Mouse (Mus musculus) lung, embryonic 16.5 days (tissue): ENCODE results near the gene Sim2. TPM values are rescaled to one million over a fixed set of nuclear protein-coding genes. Genes with fewer than 3 reads are reported as not detected.

ENCODE experiments used
- ATAC-seq: fragments of 200-750 bp; cut with Nextera tagmentation; 2 replicates; pipeline ENCODE4 v1.8.0; 2017; ENCODE audit warnings: low read depth, mild to moderate bottlenecking, moderate library complexity
- H3K27ac ChIP-seq: fragments of 300-500 bp; sonication (generic); 2 replicates; pipeline ENCODE4 v1.5.1; 2014; ENCODE audit warnings: mild to moderate bottlenecking, control low read depth, low read length
- H3K27me3 ChIP-seq: fragments of 300-500 bp; sonication (generic); 2 replicates; pipeline ENCODE4 v1.6.1; 2014; ENCODE audit warnings: low read depth, low read length, mixed read lengths; ENCODE audit not compliant: control insufficient read depth, insufficient read depth
- H3K36me3 ChIP-seq: fragments of 300-500 bp; sonication (generic); 2 replicates; pipeline ENCODE4 v1.6.1; 2014; ENCODE audit warnings: low read length; ENCODE audit not compliant: control insufficient read depth, insufficient read depth
- H3K4me1 ChIP-seq: fragments of 300-500 bp; sonication (generic); replicated peaks from 2 replicates; pipeline ENCODE4 v1.6.1; 2014; ENCODE audit warnings: low read length, mixed read lengths; ENCODE audit not compliant: control insufficient read depth, insufficient read depth
- H3K4me2 ChIP-seq: fragments of 300-500 bp; sonication (generic); 2 replicates; pipeline ENCODE4 v1.6.1; 2014; ENCODE audit warnings: low read depth, low read length, control low read depth
- H3K4me3 ChIP-seq: fragments of 300-500 bp; sonication (generic); 2 replicates; pipeline ENCODE4 v1.5.1; 2014; ENCODE audit warnings: mild to moderate bottlenecking, low read length, control low read depth
- H3K9ac ChIP-seq: fragments of 300-500 bp; sonication (generic); 2 replicates; pipeline ENCODE4 v1.6.1; 2014; ENCODE audit warnings: low read length, control low read depth
- H3K9me3 ChIP-seq: fragments of 300-500 bp; sonication (generic); 2 replicates; pipeline ENCODE4 v1.6.1; 2016; ENCODE audit warnings: low read length; ENCODE audit not compliant: control insufficient read depth
- WGBS: fragments of 180-500 bp; shearing (Covaris S2); extraction: QIAGEN DNeasy Blood & Tissue Kit; methylation state at CpG from one replicate; pipeline ENCODE4 v1.1.7; 2014; 5-methylcytosine and 5-hydroxymethylcytosine counted together
- polyA plus RNA-seq: library from polyadenylated mRNA; unstranded; fragments of >200 nt; fragmentation: Nextera tagmentation; extraction: Ambion mirVana; gene quantifications from 2 replicates; pipeline ENCODE4 v1.2.1, GENCODE M21; 2015

The Sim2 gene
- polyA plus RNA-seq, 1 experiment from 2014 or later: 0.13 TPM

DNA sequence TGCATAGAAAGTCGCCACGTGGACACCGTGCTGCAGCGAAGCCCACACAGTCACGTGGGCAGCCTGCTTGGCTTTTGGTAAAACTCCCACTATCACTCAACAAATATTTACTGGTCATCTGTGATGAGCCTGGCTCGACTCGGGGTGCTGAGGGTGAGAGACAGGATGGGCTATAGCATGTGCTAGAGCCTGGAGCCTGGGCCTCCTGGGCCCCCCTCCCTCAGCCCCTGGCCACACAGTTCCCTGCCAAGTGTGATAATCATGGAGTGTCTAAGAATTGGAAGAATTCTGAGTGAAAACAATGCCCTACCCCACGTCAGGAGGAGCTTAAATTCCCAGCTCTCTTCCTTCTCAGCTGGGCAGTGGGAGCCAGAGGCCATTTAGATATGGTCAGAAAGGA is 13.3 kb upstream of the Sim2 start:
- no peak overlapping the region for H3K4me2 ChIP-seq
- H3K36me3 ChIP-seq: no peaks in the 10 kb centered on the region
- H3K4me3 ChIP-seq: no peak overlapping the region
- ATAC-seq: no peak
- peaks cover 4% of the 10 kb centered on the region for H3K27me3 ChIP-seq
- no peaks in the 10 kb centered on the region for H3K4me1 ChIP-seq
- H3K9ac ChIP-seq: no peak overlapping the region
- H3K27ac ChIP-seq: no peak overlapping the region
- H3K9me3 ChIP-seq: peaks cover 5% of the 10 kb centered on the region; the same call in 1 of the 2 replicates
- WGBS: 46% methylated on average over 8 of the region's 8 CpGs

- no peak overlapping the region for H3K4me2 ChIP-seq
- peak; percentile 62; the same call in 1 of the 2 replicates for ATAC-seq
- no peak overlapping the region for H3K27ac ChIP-seq
- no peaks in the 10 kb centered on the region for H3K36me3 ChIP-seq
- no peaks in the 10 kb centered on the region for H3K4me1 ChIP-seq
- no peaks in the 10 kb centered on the region for H3K9me3 ChIP-seq
- H3K4me3 ChIP-seq: no peak overlapping the region
- WGBS: 33% methylated on average over 19 of the region's 19 CpGs
- H3K27me3 ChIP-seq: peaks cover 38% of the 10 kb centered on the region
- H3K9ac ChIP-seq: no peak overlapping the region
These were observed 9.2 kb upstream of the Sim2 start for GRCm38 (mm10) chr16:94075362-94076027.

DNA sequence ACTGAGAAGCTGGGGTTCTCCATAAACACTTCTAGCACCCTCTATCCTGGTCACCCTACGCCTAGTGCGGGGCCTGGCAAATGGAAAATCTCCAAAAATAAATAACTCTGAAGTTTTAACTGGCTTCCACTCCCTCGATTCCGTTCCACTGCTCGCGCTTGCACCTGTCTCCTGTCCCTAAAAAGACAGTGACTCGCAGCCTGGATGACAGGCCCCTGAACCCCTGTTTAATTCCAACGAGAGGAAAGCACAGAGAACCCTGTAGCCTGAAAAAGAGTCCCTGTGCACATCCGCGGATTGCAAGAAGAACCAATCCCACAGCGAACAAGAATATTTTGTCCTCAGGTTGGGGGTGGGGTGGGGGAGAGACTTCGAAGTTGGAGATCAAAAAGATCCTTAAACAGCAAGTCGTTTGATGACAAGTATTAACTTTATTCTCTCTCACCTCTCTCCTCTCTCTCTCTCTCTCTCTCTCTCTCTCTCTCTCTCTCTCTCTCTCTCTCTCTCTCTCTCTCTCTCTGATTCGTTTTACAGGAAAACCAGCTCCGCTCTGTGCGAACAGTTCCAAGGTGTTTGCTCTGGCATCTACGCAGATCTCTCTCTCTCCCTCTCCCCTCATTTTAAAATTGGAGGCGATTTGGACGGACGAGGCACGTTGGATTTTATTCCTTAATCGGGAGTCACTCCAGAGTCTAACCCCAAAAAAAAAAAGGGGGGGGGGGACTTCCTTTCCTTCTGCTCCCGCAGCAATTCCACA is 6.2 kb upstream of the Sim2 start:
- H3K4me1 ChIP-seq: no peaks in the 10 kb centered on the region
- H3K36me3 ChIP-seq: no peaks in the 10 kb centered on the region
- H3K4me3 ChIP-seq: no peak overlapping the region
- H3K4me2 ChIP-seq: no peak overlapping the region
- no peak overlapping the region for H3K9ac ChIP-seq
- H3K27me3 ChIP-seq: peaks cover 68% of the 10 kb centered on the region
- H3K27ac ChIP-seq: no peak overlapping the region
- no peak for ATAC-seq
- WGBS: 4% methylated on average over 23 of the region's 23 CpGs
- H3K9me3 ChIP-seq: no peaks in the 10 kb centered on the region

GRCm38 (mm10) chr16:94079075-94079855 is 5.5 kb upstream of the Sim2 start:
- H3K36me3 ChIP-seq: no peaks in the 10 kb centered on the region
- H3K27ac ChIP-seq: no peak overlapping the region
- no peak overlapping the region for H3K4me3 ChIP-seq
- no peak for ATAC-seq
- peaks cover 75% of the 10 kb centered on the region for H3K27me3 ChIP-seq
- H3K9ac ChIP-seq: no peak overlapping the region
- 0 out of 2 replicates have a peak, but pooled peaks cover under 1% of the 10 kb centered on the region for H3K4me1 ChIP-seq
- no peak overlapping the region for H3K4me2 ChIP-seq
- no peaks in the 10 kb centered on the region for H3K9me3 ChIP-seq
- 2% methylated on average over 47 of the region's 47 CpGs for WGBS

DNA sequence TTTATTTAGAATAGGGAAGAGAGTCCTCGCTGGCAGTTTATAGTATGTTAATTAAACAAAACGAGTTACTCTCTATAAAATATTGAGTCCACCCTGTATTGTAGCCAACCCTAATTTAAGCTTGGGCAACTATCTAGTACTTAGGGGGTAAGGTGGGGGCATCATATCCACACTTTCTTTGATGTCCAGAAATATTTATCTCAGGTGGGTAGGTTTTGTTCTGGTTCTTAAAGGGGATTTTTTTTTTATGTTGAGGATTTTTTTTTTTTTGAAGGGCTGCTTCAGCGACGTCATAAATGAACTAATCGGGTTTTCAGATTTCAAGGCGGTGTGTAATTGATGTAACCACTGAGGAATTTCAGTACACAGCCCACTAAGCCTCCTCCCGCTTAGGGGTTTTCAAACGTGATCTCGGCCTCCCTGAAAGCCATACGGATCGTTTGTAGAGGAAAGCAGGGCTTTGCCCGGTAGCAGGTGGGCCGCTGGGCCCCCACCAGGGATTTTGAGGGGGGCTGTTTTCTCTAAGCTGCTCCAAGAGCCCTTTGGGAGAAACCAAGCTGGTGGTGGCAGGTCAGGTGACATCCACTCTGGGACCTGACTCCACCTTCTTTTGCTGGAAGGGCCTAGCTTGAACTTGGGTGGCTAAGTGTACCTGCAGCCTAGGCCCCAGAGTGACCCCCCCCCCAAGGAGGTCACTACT is 4.7 kb upstream of the Sim2 start:
- no peaks in the 10 kb centered on the region for H3K9me3 ChIP-seq
- H3K27ac ChIP-seq: no peak overlapping the region
- H3K9ac ChIP-seq: no peak overlapping the region
- peaks cover 83% of the 10 kb centered on the region for H3K27me3 ChIP-seq
- 1% methylated on average over 13 of the region's 13 CpGs for WGBS
- no peak overlapping the region for H3K4me3 ChIP-seq
- H3K36me3 ChIP-seq: no peaks in the 10 kb centered on the region
- no peak overlapping the region for H3K4me2 ChIP-seq
- H3K4me1 ChIP-seq: peaks cover 7% of the 10 kb centered on the region
- no peak for ATAC-seq

GRCm38 (mm10) chr16:94081596-94081995 is 3.1 kb upstream of the Sim2 start:
- WGBS: 21% methylated on average over 5 of the region's 5 CpGs

GRCm38 (mm10) chr16:94081996-94082708 is 2.6 kb upstream of the Sim2 start:
- H3K27ac ChIP-seq: no peak overlapping the region
- H3K27me3 ChIP-seq: peaks cover 91% of the 10 kb centered on the region
- H3K4me3 ChIP-seq: no peak overlapping the region
- no peaks in the 10 kb centered on the region for H3K9me3 ChIP-seq
- no peaks in the 10 kb centered on the region for H3K36me3 ChIP-seq
- H3K4me2 ChIP-seq: no peak overlapping the region
- H3K9ac ChIP-seq: no peak overlapping the region
- H3K4me1 ChIP-seq: peaks cover 17% of the 10 kb centered on the region
- ATAC-seq: no peak
- 10% methylated on average over 8 of the region's 8 CpGs for WGBS

More at GRCm38 (mm10) chr16:94081596-94081995, 3.1 kb upstream of the Sim2 start:
- peaks cover 16% of the 10 kb centered on the region for H3K4me1 ChIP-seq
- H3K4me2 ChIP-seq: no peak overlapping the region
- no peak for ATAC-seq
- no peak overlapping the region for H3K27ac ChIP-seq
- peaks cover 90% of the 10 kb centered on the region for H3K27me3 ChIP-seq
- no peak overlapping the region for H3K9ac ChIP-seq
- H3K4me3 ChIP-seq: no peak overlapping the region
- H3K9me3 ChIP-seq: no peaks in the 10 kb centered on the region
- no peaks in the 10 kb centered on the region for H3K36me3 ChIP-seq

DNA sequence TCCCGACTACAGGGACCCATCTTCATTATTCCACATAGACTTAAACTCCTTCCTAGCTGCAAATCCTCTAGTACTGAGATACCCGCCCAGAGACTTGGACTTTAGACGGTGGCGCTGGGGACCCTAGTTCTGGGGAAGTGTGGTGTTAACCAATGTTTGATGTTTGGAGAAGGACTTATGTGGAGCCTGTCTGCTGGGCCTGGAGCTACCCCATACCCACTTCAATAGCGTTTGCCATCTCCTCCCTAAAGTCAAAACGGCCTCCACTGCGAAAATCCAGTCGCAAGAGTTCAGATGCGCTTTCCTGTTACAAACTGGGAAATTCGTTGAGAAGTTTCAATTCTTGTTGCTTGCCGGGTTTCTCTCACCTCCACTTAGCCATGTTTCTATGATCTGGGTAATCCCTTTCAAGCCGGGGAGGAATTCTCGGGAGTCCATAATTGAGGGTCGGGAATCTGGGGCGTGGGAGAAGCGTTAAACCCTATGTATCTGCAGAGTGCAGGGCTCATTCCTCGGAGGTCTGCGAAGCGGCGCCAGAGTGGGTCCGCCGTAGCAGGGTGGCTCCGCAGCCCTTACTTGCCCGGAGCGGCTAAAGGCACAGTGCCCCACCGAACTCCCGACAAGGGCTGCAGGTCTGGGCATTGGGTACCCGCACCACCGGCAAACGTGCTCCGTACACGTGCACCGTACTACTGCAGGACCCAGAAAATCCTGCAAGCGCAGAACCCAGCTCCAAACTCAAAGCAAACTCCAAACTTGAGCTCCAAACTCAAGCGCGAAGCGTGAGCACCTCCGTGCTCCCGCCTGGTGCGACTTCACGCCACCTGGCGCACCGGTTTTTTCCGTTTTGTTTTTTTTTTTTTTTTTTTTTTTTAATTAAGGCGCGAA is 1.5 kb upstream of the Sim2 start:
- Histone ChIP-seq H3K36me3 (no peaks in the 10 kb centered on the region), H3K4me2 (no peak overlapping the region), H3K9ac (no peak overlapping the region), H3K4me3 (no peak overlapping the region), H3K27me3 (peaks cover 91% of the 10 kb centered on the region), H3K27ac (no peak overlapping the region), H3K9me3 (no peaks in the 10 kb centered on the region), H3K4me1 (peaks cover 20% of the 10 kb centered on the region)
- 2% methylated on average over 46 of the region's 46 CpGs for WGBS
- ATAC-seq: no peak
